Mouse (Mus musculus): ENCODE measurements at regions not wholly inside any gene's neighbourhood (a gene's known extent, or its start where the extent isn't known, plus 50 kb on each side); places are given as distances from the start of the nearest gene placed in this dataset.
"Not testable (repeated sequence)": the region's sequence is repeated elsewhere in the genome, so short reads cannot be mapped to it uniquely, and the experiment has no call there.

- 11% methylated on average over 1 of the region's 1 CpGs for WGBS (ENCODE audit: insufficient replicate concordance)
Observed at GRCm38 (mm10) chr2:57185151-57185550, 52.3 kb upstream of the Gpd2 start.

GRCm38 (mm10) chr2:57183108-57183507 lies 54.3 kb upstream of the Gpd2 start:
- not testable (repeated sequence) for ATAC-seq; H3K27ac ChIP-seq; H3K9me3 ChIP-seq (replicated peaks); H3K9ac ChIP-seq; H3K4me3 ChIP-seq; H3K4me2 ChIP-seq; H3K27me3 ChIP-seq (replicated peaks); H3K36me3 ChIP-seq
- peaks cover 14% of the 10 kb centered on the region for H3K4me1 ChIP-seq
- WGBS (ENCODE audit: insufficient replicate concordance): 63% methylated on average over 3 of the region's 3 CpGs

More at GRCm38 (mm10) chr2:57185151-57185550, 52.3 kb upstream of the Gpd2 start:
- no peaks in the 10 kb centered on the region for H3K36me3 ChIP-seq
- H3K4me1 ChIP-seq: peaks cover 18% of the 10 kb centered on the region
- no peaks in the 10 kb centered on the region for H3K27me3 ChIP-seq (replicated peaks)
- H3K9ac ChIP-seq: no peak overlapping the region
- no peak overlapping the region for H3K27ac ChIP-seq
- no peak for ATAC-seq
- H3K4me2 ChIP-seq: no peak overlapping the region
- H3K4me3 ChIP-seq: no peak overlapping the region
- no peaks in the 10 kb centered on the region for H3K9me3 ChIP-seq (replicated peaks)

GRCm38 (mm10) chr2:57181692-57182541 lies 55.5 kb upstream of the Gpd2 start:
- Histone ChIP-seq H3K4me3 (peak overlapping the region; percentile 67), H3K9me3 (replicated peaks) (no peaks in the 10 kb centered on the region), H3K36me3 (no peaks in the 10 kb centered on the region), H3K9ac (peak overlapping the region; percentile 69), H3K27ac (peak overlapping the region; percentile 45), H3K4me2 (peak overlapping the region; percentile 70), H3K27me3 (replicated peaks) (no peaks in the 10 kb centered on the region), H3K4me1 (peaks cover 9% of the 10 kb centered on the region; the same call in 1 of the 2 replicates)
- 2% methylated on average over 37 of the region's 37 CpGs for WGBS (ENCODE audit: insufficient replicate concordance)
- peak; percentile 95 for ATAC-seq

GRCm38 (mm10) chr2:57181350-57181691 lies 56.1 kb upstream of the Gpd2 start:
- no peaks in the 10 kb centered on the region for H3K27me3 ChIP-seq (replicated peaks)
- peak overlapping the region; percentile 45; the same call in 1 of the 2 replicates for H3K27ac ChIP-seq
- peak overlapping the region; percentile 67 for H3K4me3 ChIP-seq
- H3K4me2 ChIP-seq: peak overlapping the region; percentile 70
- H3K36me3 ChIP-seq: no peaks in the 10 kb centered on the region
- H3K9me3 ChIP-seq (replicated peaks): no peaks in the 10 kb centered on the region
- 25% methylated on average over 4 of the region's 4 CpGs for WGBS (ENCODE audit: insufficient replicate concordance)
- no peak for ATAC-seq
- peaks cover 9% of the 10 kb centered on the region; the same call in 1 of the 2 replicates for H3K4me1 ChIP-seq
- H3K9ac ChIP-seq: peak overlapping the region; percentile 69

GRCm38 (mm10) chr2:57178056-57178455 lies 54.3 kb upstream of the Nr4a2 start:
- H3K4me1 ChIP-seq: peaks cover 9% of the 10 kb centered on the region; the same call in 1 of the 2 replicates
- ATAC-seq: no peak
- no peak overlapping the region for H3K4me2 ChIP-seq
- H3K9me3 ChIP-seq (replicated peaks): no peaks in the 10 kb centered on the region
- 68% methylated on average over 6 of the region's 6 CpGs for WGBS (ENCODE audit: insufficient replicate concordance)
- H3K36me3 ChIP-seq: no peaks in the 10 kb centered on the region
- H3K4me3 ChIP-seq: no peak overlapping the region
- H3K27ac ChIP-seq: no peak overlapping the region
- H3K27me3 ChIP-seq (replicated peaks): no peaks in the 10 kb centered on the region
- H3K9ac ChIP-seq: no peak overlapping the region

- Histone ChIP-seq H3K9me3 (replicated peaks) (no peaks in the 10 kb centered on the region), H3K9ac (no peak overlapping the region), H3K27ac (no peak overlapping the region), H3K4me2 (no peak overlapping the region), H3K4me3 (no peak overlapping the region), H3K4me1 (peaks cover 9% of the 10 kb centered on the region; the same call in 1 of the 2 replicates), H3K36me3 (no peaks in the 10 kb centered on the region), H3K27me3 (replicated peaks) (no peaks in the 10 kb centered on the region)
- WGBS (ENCODE audit: insufficient replicate concordance): 42% methylated on average over 7 of the region's 7 CpGs
- ATAC-seq: no peak
Observed at GRCm38 (mm10) chr2:57176547-57176946, 52.7 kb upstream of the Nr4a2 start.

GRCm38 (mm10) chr2:57175219-57175618 lies 51.4 kb upstream of the Nr4a2 start:
- no peak for ATAC-seq
- H3K9me3 ChIP-seq (replicated peaks): no peaks in the 10 kb centered on the region
- no peak overlapping the region for H3K9ac ChIP-seq
- WGBS (ENCODE audit: insufficient replicate concordance): 25% methylated on average over 1 of the region's 1 CpGs
- no peak overlapping the region for H3K4me3 ChIP-seq
- H3K27ac ChIP-seq: no peak overlapping the region
- H3K36me3 ChIP-seq: no peaks in the 10 kb centered on the region
- no peak overlapping the region for H3K4me2 ChIP-seq
- H3K4me1 ChIP-seq: no peaks in the 10 kb centered on the region
- no peaks in the 10 kb centered on the region for H3K27me3 ChIP-seq (replicated peaks)

All from liver, embryonic 12.5 days (tissue).